Mouse (Mus musculus) CH12.LX (cell line): ENCODE data around the gene Tacc2. TPM values are rescaled to one million over a fixed set of nuclear protein-coding genes. Genes with fewer than 3 reads are reported as not detected.
A peak's percentile ranks its signal among the peaks of the same experiment; 100 is the strongest.

Experiments
- DNase-seq: peaks from one replicate; pipeline ENCODE4 v3.0.0-alpha.2; 2013; ENCODE audit errors: extremely low read depth
- H3K27ac ChIP-seq: 2 replicates; pipeline ENCODE4 v1.5.1; 2012; ENCODE audit warnings: low read depth, mild to moderate bottlenecking, control low read depth, moderate library complexity; ENCODE audit not compliant: insufficient read depth
- H3K27me3 ChIP-seq: replicated peaks from 2 replicates; pipeline ENCODE3; 2012; ENCODE audit warnings: inconsistent platforms
- H3K36me3 ChIP-seq, 2 experiments: replicated peaks in 1 of 2; 2 replicates each; pipeline versions ENCODE3 to v1.6.1; 2012; ENCODE audit warnings: inconsistent platforms in 1 of 2, low read length in 1 of 2, mild to moderate bottlenecking in 1 of 2, mixed read lengths in 1 of 2, moderate library complexity in 1 of 2; ENCODE audit not compliant: control insufficient read depth in 1 of 2, insufficient read depth in 1 of 2
- H3K4me1 ChIP-seq, 2 experiments: 2 replicates each; pipeline ENCODE4 v1.6.1; 2012; ENCODE audit warnings: inconsistent platforms in 1 of 2, moderate library complexity in 1 of 2; ENCODE audit not compliant: insufficient read depth in 2 of 2, control insufficient read depth in 1 of 2
- H3K4me2 ChIP-seq: 2 replicates; pipeline ENCODE4 v1.6.1; 2012; ENCODE audit warnings: low read depth, mild to moderate bottlenecking, control low read depth; ENCODE audit not compliant: poor library complexity, insufficient read depth, severe bottlenecking
- H3K4me3 ChIP-seq, 3 experiments: fragments of 150-350 bp in 1 of 3; sonication (generic) in 1 of 3; replicated peaks in 1 of 3; 2 replicates each; pipeline versions ENCODE3 to v1.5.1; 2011 to 2012; ENCODE audit warnings: low read depth in 2 of 3, low read length in 2 of 3, mild to moderate bottlenecking in 2 of 3, moderate library complexity in 2 of 3, control low read depth in 1 of 3, improper control_type of control experiment in 1 of 3, inconsistent platforms in 1 of 3, mixed read lengths in 1 of 3; ENCODE audit not compliant: poor library complexity in 1 of 3
- H3K79me2 ChIP-seq: replicated peaks from 2 replicates; pipeline ENCODE4 v1.6.1; 2012; ENCODE audit warnings: mild to moderate bottlenecking, moderate library complexity; ENCODE audit not compliant: control insufficient read depth, poor library complexity, insufficient read depth, severe bottlenecking; ENCODE audit errors: extremely low read depth
- H3K9ac ChIP-seq: 2 replicates; pipeline ENCODE4 v1.6.1; 2012; ENCODE audit warnings: low read depth, mild to moderate bottlenecking, control low read depth, moderate library complexity; ENCODE audit not compliant: insufficient read depth
- H3K9me3 ChIP-seq: replicated peaks from 2 replicates; pipeline ENCODE3; 2012; ENCODE audit warnings: low read length, inconsistent platforms, mixed read lengths
- CHD1 ChIP-seq: IDR thresholded peaks from 2 replicates; pipeline ENCODE4 v1.6.1; 2012; ENCODE audit warnings: low read depth, low read length, improper control_type of control experiment, inconsistent platforms
- ELF1 ChIP-seq: IDR thresholded peaks from 2 replicates; pipeline ENCODE4 v1.6.1; 2014; ENCODE audit warnings: low read depth, mild to moderate bottlenecking, inconsistent platforms, low read length, improper control_type of control experiment
- EP300 ChIP-seq: IDR thresholded peaks from 2 replicates; pipeline ENCODE4 v1.6.1; 2011; ENCODE audit warnings: low read length, improper control_type of control experiment
- MAX ChIP-seq: IDR thresholded peaks from 2 replicates; pipeline ENCODE4 v1.6.1; 2011; ENCODE audit warnings: low read length, improper control_type of control experiment
- MYC ChIP-seq: IDR thresholded peaks from 2 replicates; pipeline ENCODE4 v1.6.1; 2011; ENCODE audit warnings: low read depth, mild to moderate bottlenecking, improper control_type of control experiment, low read length
- PAX5 ChIP-seq: IDR thresholded peaks from 2 replicates; pipeline ENCODE4 v1.6.1; 2012; ENCODE audit warnings: low read length, inconsistent platforms, mixed read lengths
- SIN3A ChIP-seq: IDR thresholded peaks from 2 replicates; pipeline ENCODE4 v1.6.1; 2012; ENCODE audit warnings: low read length, improper control_type of control experiment, inconsistent platforms
- SMC3 ChIP-seq: IDR thresholded peaks from 2 replicates; pipeline ENCODE4 v1.6.1; 2011; ENCODE audit warnings: low read depth, low read length, improper control_type of control experiment
- TBP ChIP-seq: conservative IDR thresholded peaks from 2 replicates; pipeline ENCODE4 v1.6.1; 2011; ENCODE audit warnings: low read depth, low read length, improper control_type of control experiment
- TCF12 ChIP-seq: IDR thresholded peaks from 2 replicates; pipeline ENCODE4 v1.6.1; 2014; ENCODE audit warnings: low read depth, mild to moderate bottlenecking, inconsistent platforms, low read length, improper control_type of control experiment
- UBTF ChIP-seq: IDR thresholded peaks from 2 replicates; pipeline ENCODE4 v1.6.1; 2012; ENCODE audit warnings: low read depth, mild to moderate bottlenecking, inconsistent platforms, low read length, improper control_type of control experiment, moderate library complexity
- ZC3H11A ChIP-seq: IDR thresholded peaks from 2 replicates; pipeline ENCODE4 v1.6.1; 2012; ENCODE audit warnings: low read depth, mild to moderate bottlenecking, inconsistent platforms, low read length, improper control_type of control experiment
- dilution Hi-C: fragments of 300-500 bp; cut with MboI; formaldehyde crosslinking; loops from 2 replicates; pipeline ENCODE4 v1.14.3; 2020; ENCODE audit warnings: low sequenced_read_pairs; ENCODE audit not compliant: extremely low pct_unique_long_range_greater_than_20kb, extremely low pct_ligation_motif_present
- in situ Hi-C: fragments of 300-500 bp; cut with MboI; formaldehyde crosslinking; loops from 3 replicates; pipeline ENCODE4 v1.14.3; 2019; ENCODE audit warnings: low sequenced_read_pairs, low pct_ligation_motif_present, low pct_unique_long_range_greater_than_20kb, mixed read lengths
- polyA plus RNA-seq: library from polyadenylated mRNA; unstranded; fragments of >175 nt; gene quantifications from 2 replicates; pipeline ENCODE4 v1.2.1, GENCODE M21; 2012; ENCODE audit warnings: low read depth; ENCODE audit not compliant: insufficient read length
- total RNA-seq, 2 experiments: library from RNA; depleted of rRNA; stranded (reverse); fragments of 300-350 nt in 1 of 2; fragments of >200 nt in 1 of 2; gene quantifications; 2 replicates each; pipeline ENCODE4 v1.2.3; 2012 to 2014

The Tacc2 gene
- total and polyA plus RNA-seq, 3 experiments = 0.13 to 0.41 TPM; not detected in 1

GRCm38 (mm10) chr7:130773914-130774630, 196.8 kb downstream of the Tacc2 start, which contains the start of gene Btbd16:
Gene Btbd16, plus strand, starts transcription at chr7:130774069.
- no peaks in the 10 kb centered on the region for H3K9me3 ChIP-seq
- TF ChIP-seq EP300 (no peak), ELF1 (0 out of 2 replicates have a peak, but pooled peaks have one; percentile 39)
- dilution Hi-C loops = no loop called here
- no peak within 1 kb of the TSS for H3K4me3 ChIP-seq
- peaks cover 3 to 9% of the 10 kb centered on the region in 2 experiments; a peak in 2 of 4 replicates for H3K4me1 ChIP-seq
- in situ Hi-C loops = loop anchor here (5.0 kb wide), 1 partner anchor 138 kb away; no protein-coding TSS in a partner anchor
- no peaks in the 10 kb centered on the region for H3K79me2 ChIP-seq
- H3K27me3 ChIP-seq = peaks cover 37% of the 10 kb centered on the region
- DNase-seq = no peak
- H3K36me3 ChIP-seq = no peaks in the 10 kb centered on the region
- H3K27ac ChIP-seq = no peak within 1 kb of the TSS
- H3K4me2 ChIP-seq = no peak within 1 kb of the TSS
- no peak within 1 kb of the TSS for H3K9ac ChIP-seq

GRCm38 (mm10) chr7:130780866-130781419, 203.7 kb downstream of the Tacc2 start:
- Histone ChIP-seq H3K9ac (no peak overlapping the region), H3K27me3 (peaks cover 92% of the 10 kb centered on the region), H3K27ac (no peak overlapping the region), H3K4me2 (no peak overlapping the region), H3K9me3 (no peaks in the 10 kb centered on the region), H3K4me3 (no peak overlapping the region), H3K4me1 (no peaks in the 10 kb centered on the region), H3K36me3 (no peaks in the 10 kb centered on the region), H3K79me2 (no peaks in the 10 kb centered on the region)
- DNase-seq = no peak
- no peak for TF ChIP-seq SIN3A
- in situ Hi-C loops (no loop called here), dilution Hi-C loops (no loop called here)

- Histone ChIP-seq H3K4me1 (no peaks in the 10 kb centered on the region), H3K79me2 (no peaks in the 10 kb centered on the region), H3K4me2 (no peak overlapping the region), H3K4me3 (no peak overlapping the region), H3K9me3 (no peaks in the 10 kb centered on the region), H3K27ac (no peak overlapping the region), H3K27me3 (peaks cover 98% of the 10 kb centered on the region), H3K9ac (no peak overlapping the region), H3K36me3 (no peaks in the 10 kb centered on the region)
- TF ChIP-seq SMC3 (no peak), TBP (no peak), MAX (no peak), CHD1 (no peak), ZC3H11A (no peak), SIN3A (no peak), MYC (no peak), TCF12 (no peak), PAX5 (no peak), UBTF (no peak)
- in situ Hi-C loops (no loop called here), dilution Hi-C loops (no loop called here)
- no peak for DNase-seq
Measured at GRCm38 (mm10) chr7:130782501-130783050, 205.3 kb downstream of the Tacc2 start.
